Mouse (Mus musculus): ENCODE results near the gene Ptch2.

Gene Ptch2

GRCm38 (mm10) chr4:117095551-117096452 lies at the start of gene Ptch2:
Ptch2 (plus strand) TSS chr4:117096075.
- DNase-seq (ENCODE audit: extremely low read depth, low read depth) = no peak

GRCm38 (mm10) chr4:117048836-117049235 lies 47.0 kb upstream of the Ptch2 start:
- DNase-seq (ENCODE audit: extremely low read depth, low read depth) = no peak

- DNase-seq (ENCODE audit: extremely low read depth, low read depth) = no peak
Observed at GRCm38 (mm10) chr4:117049485-117049884, 46.4 kb upstream of the Ptch2 start.

GRCm38 (mm10) chr4:117052626-117053025 lies 43.2 kb upstream of the Ptch2 start:
- no peak for DNase-seq (ENCODE audit: extremely low read depth, low read depth)

- no peak for DNase-seq (ENCODE audit: extremely low read depth, low read depth)
Observed at GRCm38 (mm10) chr4:117053956-117054355, 41.9 kb upstream of the Ptch2 start.

GRCm38 (mm10) chr4:117056102-117056501 lies 39.8 kb upstream of the Ptch2 start:
- peak; percentile 32 for DNase-seq (ENCODE audit: extremely low read depth, low read depth)

GRCm38 (mm10) chr4:117056514-117056913 lies 39.4 kb upstream of the Ptch2 start:
- no peak for DNase-seq (ENCODE audit: extremely low read depth, low read depth)

- no peak for DNase-seq (ENCODE audit: extremely low read depth, low read depth)
Observed at GRCm38 (mm10) chr4:117058512-117058911, 37.4 kb upstream of the Ptch2 start.

GRCm38 (mm10) chr4:117062700-117063390 lies 33.0 kb upstream of the Ptch2 start:
- DNase-seq (ENCODE audit: extremely low read depth, low read depth) = no peak

GRCm38 (mm10) chr4:117068035-117068434 lies 27.8 kb upstream of the Ptch2 start:
- DNase-seq (ENCODE audit: extremely low read depth, low read depth) = no peak

- no peak for DNase-seq (ENCODE audit: extremely low read depth, low read depth)
Observed at GRCm38 (mm10) chr4:117069647-117070046, 26.2 kb upstream of the Ptch2 start.

- DNase-seq (ENCODE audit: extremely low read depth, low read depth) = peak; percentile 46
Observed at GRCm38 (mm10) chr4:117070624-117071023, 25.3 kb upstream of the Ptch2 start.

GRCm38 (mm10) chr4:117071183-117071582 lies 24.7 kb upstream of the Ptch2 start:
- DNase-seq (ENCODE audit: extremely low read depth, low read depth) = no peak

GRCm38 (mm10) chr4:117087948-117088640 lies 7.8 kb upstream of the Ptch2 start:
- no peak for DNase-seq (ENCODE audit: extremely low read depth, low read depth)

GRCm38 (mm10) chr4:117090586-117090985 lies 5.3 kb upstream of the Ptch2 start:
- DNase-seq (ENCODE audit: extremely low read depth, low read depth) = peak; percentile 26

- DNase-seq (ENCODE audit: extremely low read depth, low read depth) = no peak
Observed at GRCm38 (mm10) chr4:117094626-117095361, 1.1 kb upstream of the Ptch2 start.

- no peak for DNase-seq (ENCODE audit: extremely low read depth, low read depth)
Observed at GRCm38 (mm10) chr4:117096666-117097065, 791 bp downstream of the Ptch2 start.

GRCm38 (mm10) chr4:117097969-117098763 lies 2.3 kb downstream of the Ptch2 start:
- DNase-seq (ENCODE audit: extremely low read depth, low read depth) = no peak

- no peak for DNase-seq (ENCODE audit: extremely low read depth, low read depth)
Observed at GRCm38 (mm10) chr4:117098764-117099036, 2.8 kb downstream of the Ptch2 start.

- DNase-seq (ENCODE audit: extremely low read depth, low read depth) = no peak
Observed at GRCm38 (mm10) chr4:117100036-117100435, 4.2 kb downstream of the Ptch2 start.

- no peak for DNase-seq (ENCODE audit: extremely low read depth, low read depth)
Observed at GRCm38 (mm10) chr4:117101218-117101617, 5.3 kb downstream of the Ptch2 start.
